Mouse (Mus musculus): ENCODE results near the gene Zbtb45. TPM values are rescaled to one million over a fixed set of nuclear protein-coding genes. Genes with fewer than 3 reads are reported as not detected.

Zbtb45 gene
- polyA plus RNA-seq, 1 experiment, result 46.2 TPM

DNA sequence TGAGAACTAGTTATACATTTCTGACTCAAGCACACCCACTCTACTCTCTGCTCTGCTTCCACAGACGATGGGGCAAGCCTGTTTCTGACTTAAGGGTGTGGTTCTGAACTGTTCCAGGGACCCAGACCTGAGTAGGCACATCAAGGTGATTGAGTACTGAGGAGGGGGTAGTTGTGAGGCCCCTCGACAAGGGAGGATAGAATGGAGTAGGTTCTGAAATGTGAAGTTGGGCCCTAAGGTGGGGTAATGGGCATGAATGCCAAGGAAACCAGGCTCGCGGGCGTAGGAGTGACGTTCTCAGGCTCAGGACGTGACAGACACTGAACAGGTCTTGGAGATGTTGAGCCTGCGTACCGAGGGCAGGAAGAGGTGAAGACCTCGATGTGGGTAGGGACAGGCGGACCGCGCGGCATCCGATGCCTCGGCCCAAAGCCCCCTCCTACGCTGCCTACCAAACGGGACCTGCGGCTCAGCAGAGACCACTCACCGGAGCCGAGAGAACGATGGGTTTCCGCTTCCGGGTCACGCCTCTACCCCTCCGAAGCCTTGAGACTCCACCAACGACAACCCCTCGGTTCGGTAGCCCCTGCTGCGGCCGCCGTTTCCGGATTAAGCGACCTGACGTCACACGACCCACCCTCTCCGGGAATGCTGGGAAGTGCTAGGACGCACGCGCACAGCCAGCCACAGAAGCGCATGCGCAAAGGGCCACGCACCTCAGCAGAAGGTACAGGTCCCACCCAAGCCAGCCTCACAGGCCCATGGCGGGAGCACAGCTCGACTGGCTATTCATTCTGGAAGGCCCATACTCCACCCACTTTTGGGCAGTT lies 24.5 kb upstream of the Zbtb45 start, which contains the start of gene Chmp2a:
TSS of gene Chmp2a (minus strand) at position 660 of the 830 bp plus-strand sequence.
- H3K27me3 ChIP-seq (ENCODE audit: control insufficient read depth, insufficient read depth, low read length), result no peaks in the 10 kb centered on the region
- peaks cover 39% of the 10 kb centered on the region for H3K36me3 ChIP-seq (ENCODE audit: control insufficient read depth, insufficient read depth, low read length)
- peak within 1 kb of the TSS; percentile 88 for H3K4me3 ChIP-seq (ENCODE audit: low read depth, low read length)
- H3K4me1 ChIP-seq (ENCODE audit: control insufficient read depth, insufficient read depth, insufficient read length, low read length), result peaks cover 17% of the 10 kb centered on the region
- TF ChIP-seq POLR2A (IDR thresholded peaks at IDR 0.05; ENCODE audit: low read depth, low read length) (no peak; the same call in 1 of the 2 replicates), CTCF (IDR thresholded peaks at IDR 0.05; ENCODE audit: extremely low read depth, insufficient read length, insufficient replicate concordance, low read depth, low read length) (no peak)
- H3K27ac ChIP-seq (ENCODE audit: insufficient read depth, low read depth, low read length), result peak within 1 kb of the TSS; percentile 97
- WGBS, result under 1% methylated on average over 45 of the region's 45 CpGs

DNA sequence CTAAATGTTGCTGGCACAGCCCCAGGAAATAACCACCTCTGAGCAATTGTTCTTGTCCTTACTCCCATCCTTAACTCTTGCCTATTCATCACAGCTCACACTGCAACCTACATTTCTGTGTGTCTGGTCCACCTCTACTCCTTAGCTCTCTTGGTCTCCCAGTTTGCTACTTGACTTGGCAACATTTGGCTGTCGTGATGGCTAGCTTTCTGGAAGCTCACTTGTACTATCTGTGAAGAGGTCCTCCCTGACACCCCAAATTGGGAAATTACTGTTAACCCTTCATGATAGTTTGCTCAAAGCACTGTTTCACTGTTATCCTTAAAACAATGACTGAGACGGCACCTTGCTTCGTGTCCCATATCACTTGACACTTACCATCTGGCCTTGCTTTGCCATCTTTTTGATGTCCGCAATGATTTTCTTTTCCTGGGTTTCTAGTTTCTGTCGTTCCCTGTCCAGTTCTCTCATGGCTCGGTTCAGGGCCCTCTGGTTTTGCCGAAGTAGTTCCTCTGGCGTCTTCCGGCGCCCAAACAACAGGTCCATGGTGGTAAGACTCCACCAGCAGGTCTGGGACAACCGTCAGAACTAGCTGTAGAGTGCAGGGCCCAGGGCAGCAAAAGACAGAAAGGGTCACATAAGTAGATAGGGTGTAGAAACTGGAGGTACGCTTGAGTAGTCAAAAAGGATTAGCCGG lies 23.8 kb upstream of the Zbtb45 start:
- H3K27me3 ChIP-seq (ENCODE audit: control insufficient read depth, insufficient read depth, low read length), result no peaks in the 10 kb centered on the region
- peaks cover 46% of the 10 kb centered on the region for H3K36me3 ChIP-seq (ENCODE audit: control insufficient read depth, insufficient read depth, low read length)
- WGBS, result 21% methylated on average over 13 of the region's 13 CpGs

DNA sequence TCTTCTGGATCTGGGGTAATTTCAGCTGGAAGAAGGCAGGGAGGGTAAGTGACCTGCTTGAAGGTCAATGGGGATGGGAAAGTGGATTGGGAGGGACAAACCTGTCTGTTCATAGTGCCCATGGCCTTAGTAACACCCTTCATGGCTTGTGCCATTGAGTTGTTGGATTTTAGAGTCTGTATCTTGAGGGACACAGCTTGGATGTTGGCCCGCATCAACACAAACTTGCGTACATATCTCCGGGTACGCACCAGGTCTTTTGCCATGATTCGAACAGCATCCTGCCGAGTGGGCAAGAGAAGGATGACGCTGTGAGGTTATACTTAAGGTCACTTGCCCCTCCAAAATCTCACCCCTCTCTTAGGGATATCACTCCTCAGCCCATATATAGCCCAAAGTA lies 22.7 kb upstream of the Zbtb45 start:
- TF ChIP-seq POLR2A (IDR thresholded peaks at IDR 0.05; ENCODE audit: low read depth, low read length) (no peak), CTCF (IDR thresholded peaks at IDR 0.05; ENCODE audit: extremely low read depth, insufficient read length, insufficient replicate concordance, low read depth, low read length) (no peak)
- Histone ChIP-seq H3K4me3 (ENCODE audit: low read depth, low read length) (no peak overlapping the region), H3K27ac (ENCODE audit: insufficient read depth, low read depth, low read length) (no peak overlapping the region), H3K36me3 (ENCODE audit: control insufficient read depth, insufficient read depth, low read length) (peaks cover 57% of the 10 kb centered on the region), H3K4me1 (ENCODE audit: control insufficient read depth, insufficient read depth, insufficient read length, low read length) (peaks cover 13% of the 10 kb centered on the region), H3K27me3 (ENCODE audit: control insufficient read depth, insufficient read depth, low read length) (no peaks in the 10 kb centered on the region)
- WGBS, result 87% methylated on average over 7 of the region's 7 CpGs

More for the DNA sequence above, 23.8 kb upstream of the Zbtb45 start:
- H3K4me3 ChIP-seq (ENCODE audit: low read depth, low read length), result peak overlapping the region; percentile 88
- H3K4me1 ChIP-seq (ENCODE audit: control insufficient read depth, insufficient read depth, insufficient read length, low read length), result peaks cover 13% of the 10 kb centered on the region
- H3K27ac ChIP-seq (ENCODE audit: insufficient read depth, low read depth, low read length), result peak overlapping the region; percentile 97
- TF ChIP-seq CTCF (IDR thresholded peaks at IDR 0.05; ENCODE audit: extremely low read depth, insufficient read length, insufficient replicate concordance, low read depth, low read length), result no peak
- no peak for TF ChIP-seq POLR2A (IDR thresholded peaks at IDR 0.05; ENCODE audit: low read depth, low read length)

DNA sequence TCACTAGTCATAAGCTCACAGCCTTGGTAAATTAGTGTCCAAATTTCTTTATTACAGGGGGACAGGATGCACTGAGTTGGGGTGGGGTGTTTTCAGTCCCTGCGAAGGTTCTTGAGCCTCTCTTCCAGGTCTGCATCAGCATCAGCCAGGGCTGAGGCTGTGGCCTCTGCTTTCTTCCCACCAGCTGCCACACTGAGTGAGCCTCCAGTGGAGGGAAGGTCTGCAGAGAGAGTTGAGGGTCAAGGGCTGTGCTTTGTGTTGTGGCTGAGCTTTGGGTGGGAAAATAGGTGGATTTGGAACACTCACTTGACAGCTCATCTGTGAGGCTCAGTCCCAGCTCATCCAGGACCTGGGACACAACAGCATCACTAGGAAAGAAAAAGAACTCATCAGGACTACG lies 22.1 kb upstream of the Zbtb45 start:
- TF ChIP-seq CTCF (IDR thresholded peaks at IDR 0.05; ENCODE audit: extremely low read depth, insufficient read length, insufficient replicate concordance, low read depth, low read length) (no peak), POLR2A (IDR thresholded peaks at IDR 0.05; ENCODE audit: low read depth, low read length) (no peak)
- WGBS, result 85% methylated on average over 2 of the region's 2 CpGs
- H3K27ac ChIP-seq (ENCODE audit: insufficient read depth, low read depth, low read length), result no peak overlapping the region
- peaks cover 13% of the 10 kb centered on the region for H3K4me1 ChIP-seq (ENCODE audit: control insufficient read depth, insufficient read depth, insufficient read length, low read length)
- H3K36me3 ChIP-seq (ENCODE audit: control insufficient read depth, insufficient read depth, low read length), result peaks cover 60% of the 10 kb centered on the region
- no peak overlapping the region for H3K4me3 ChIP-seq (ENCODE audit: low read depth, low read length)
- no peaks in the 10 kb centered on the region for H3K27me3 ChIP-seq (ENCODE audit: control insufficient read depth, insufficient read depth, low read length)

DNA sequence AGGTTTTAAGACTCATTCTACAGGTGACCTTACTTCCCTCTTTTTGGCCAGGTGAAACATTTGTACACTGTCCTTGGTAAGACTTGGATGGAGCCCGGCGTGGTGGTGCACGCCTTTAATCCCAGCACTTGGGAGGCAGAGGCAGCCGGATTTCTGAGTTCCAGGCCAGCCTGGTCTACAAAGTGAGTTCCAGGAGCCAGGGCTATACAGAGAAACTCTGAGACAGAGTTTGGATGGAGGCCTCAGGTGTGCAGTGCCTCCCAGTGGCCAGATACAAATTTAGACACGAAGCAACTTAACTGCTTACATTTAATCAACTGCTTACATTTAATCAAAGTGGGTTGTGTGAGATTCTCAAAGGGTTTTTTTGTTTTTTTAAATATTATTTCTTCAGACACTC lies 21.2 kb upstream of the Zbtb45 start:
- peaks cover 64% of the 10 kb centered on the region for H3K36me3 ChIP-seq (ENCODE audit: control insufficient read depth, insufficient read depth, low read length)
- no peaks in the 10 kb centered on the region for H3K27me3 ChIP-seq (ENCODE audit: control insufficient read depth, insufficient read depth, low read length)
- H3K4me1 ChIP-seq (ENCODE audit: control insufficient read depth, insufficient read depth, insufficient read length, low read length), result peaks cover 12% of the 10 kb centered on the region
- H3K4me3 ChIP-seq (ENCODE audit: low read depth, low read length), result no peak overlapping the region
- no peak overlapping the region for H3K27ac ChIP-seq (ENCODE audit: insufficient read depth, low read depth, low read length)
- 58% methylated on average over 5 of the region's 5 CpGs for WGBS
- TF ChIP-seq POLR2A (IDR thresholded peaks at IDR 0.05; ENCODE audit: low read depth, low read length) (no peak), CTCF (IDR thresholded peaks at IDR 0.05; ENCODE audit: extremely low read depth, insufficient read length, insufficient replicate concordance, low read depth, low read length) (peak; percentile 40; the same call in 1 of the 2 replicates)

DNA sequence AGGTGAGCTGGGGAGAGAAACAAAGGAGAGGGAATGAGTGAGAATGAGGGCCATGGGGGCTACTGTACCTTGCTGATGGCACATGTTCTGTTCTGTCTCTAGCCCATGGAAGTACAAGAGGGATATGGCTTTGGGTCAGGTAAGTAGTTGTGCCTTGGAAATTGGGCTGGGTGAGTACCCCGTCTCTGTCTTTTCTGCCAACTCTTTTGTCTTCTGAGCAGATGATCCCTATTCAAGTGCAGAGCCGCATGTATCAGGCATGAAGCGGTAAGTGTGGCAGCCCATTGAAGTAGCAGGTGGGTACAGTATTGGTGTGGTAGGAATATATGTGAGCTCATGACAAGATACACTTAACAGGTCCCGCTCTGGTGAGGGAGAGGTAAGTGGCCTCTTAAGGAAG lies 19.2 kb upstream of the Zbtb45 start:
- no peak overlapping the region for H3K4me3 ChIP-seq (ENCODE audit: low read depth, low read length)
- peaks cover 54% of the 10 kb centered on the region for H3K36me3 ChIP-seq (ENCODE audit: control insufficient read depth, insufficient read depth, low read length)
- H3K4me1 ChIP-seq (ENCODE audit: control insufficient read depth, insufficient read depth, insufficient read length, low read length), result peaks cover 11% of the 10 kb centered on the region; the same call in 1 of the 2 replicates
- H3K27ac ChIP-seq (ENCODE audit: insufficient read depth, low read depth, low read length), result no peak overlapping the region
- no peaks in the 10 kb centered on the region for H3K27me3 ChIP-seq (ENCODE audit: control insufficient read depth, insufficient read depth, low read length)
- WGBS, result 94% methylated on average over 4 of the region's 4 CpGs
- no peak for TF ChIP-seq POLR2A (IDR thresholded peaks at IDR 0.05; ENCODE audit: low read depth, low read length)
- no peak for TF ChIP-seq CTCF (IDR thresholded peaks at IDR 0.05; ENCODE audit: extremely low read depth, insufficient read length, insufficient replicate concordance, low read depth, low read length)

Data from small intestine, adult 2 months (tissue).